Mouse (Mus musculus) Muller cell, postnatal 12 days (primary cell): ENCODE data around the gene Psmb10.
"Not testable (repeated sequence)": the region's sequence is repeated elsewhere in the genome, so short reads cannot be mapped to it uniquely, and the experiment has no call there.

Experiments used
- DNase-seq: peaks from one replicate; pipeline ENCODE4 v3.0.0-alpha.2; 2015; ENCODE audit errors: inconsistent ontology term

Gene Psmb10

DNA sequence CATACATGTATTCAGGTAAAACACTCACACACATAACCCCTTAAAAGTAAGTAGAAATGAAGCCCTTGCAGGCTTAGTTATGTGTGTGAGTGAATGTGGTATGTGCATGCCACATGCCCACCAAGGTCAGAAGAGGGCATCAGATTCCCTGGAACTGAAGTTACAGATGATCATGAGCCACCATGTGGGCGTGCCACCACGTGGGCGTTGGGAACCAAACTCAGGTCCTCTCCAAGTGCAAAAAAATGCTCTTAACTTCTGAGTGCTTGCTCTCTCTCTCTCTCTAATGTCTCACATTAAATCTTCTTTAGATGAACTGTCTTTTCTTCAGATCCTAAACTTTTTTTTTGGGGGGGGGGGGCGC is at the start of gene Psmb10:
TSS of gene Psmb10 (minus strand) at position 139 of the 364 bp plus-strand sequence.
- no peak for DNase-seq

DNA sequence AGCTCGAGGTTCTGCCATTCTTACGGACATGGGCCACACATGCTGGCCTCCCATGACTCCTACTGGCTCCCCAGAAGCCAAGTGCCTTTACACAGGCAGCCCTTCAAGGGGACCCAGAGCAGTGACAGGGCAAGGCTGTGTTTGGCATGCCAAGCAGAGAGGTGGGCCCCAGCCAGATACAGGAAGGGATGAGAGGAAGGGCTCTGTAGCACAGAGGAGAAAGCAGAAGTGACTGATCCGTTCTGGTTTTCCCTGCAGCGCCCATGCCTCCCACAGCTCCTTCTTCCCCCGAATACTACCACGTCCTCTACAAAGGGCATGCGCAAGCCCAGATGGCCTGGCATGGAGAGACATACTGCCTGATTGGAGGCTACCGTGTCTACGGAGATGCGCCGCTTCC is 45.2 kb upstream of the Psmb10 start:
- not testable (repeated sequence) for DNase-seq

DNA sequence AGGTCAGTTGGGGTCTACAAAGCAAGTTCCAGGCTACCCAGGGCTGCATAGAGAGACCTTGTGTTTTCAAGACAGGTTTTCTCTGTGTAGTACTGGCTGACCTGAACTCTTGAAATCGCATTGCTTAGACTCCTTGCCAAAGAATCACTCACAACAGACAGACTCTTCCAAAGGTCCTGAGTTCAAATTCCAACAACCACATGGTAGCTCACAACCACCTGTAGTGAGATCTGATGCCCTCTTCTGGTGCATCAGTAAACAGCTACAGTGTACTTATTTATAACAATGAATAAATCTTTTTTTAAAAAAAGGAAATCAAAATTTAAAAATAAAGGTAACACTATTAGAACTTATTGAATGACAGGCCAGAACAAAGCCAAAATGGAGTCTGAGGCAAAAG is 42.9 kb upstream of the Psmb10 start:
- DNase-seq: no peak

DNA sequence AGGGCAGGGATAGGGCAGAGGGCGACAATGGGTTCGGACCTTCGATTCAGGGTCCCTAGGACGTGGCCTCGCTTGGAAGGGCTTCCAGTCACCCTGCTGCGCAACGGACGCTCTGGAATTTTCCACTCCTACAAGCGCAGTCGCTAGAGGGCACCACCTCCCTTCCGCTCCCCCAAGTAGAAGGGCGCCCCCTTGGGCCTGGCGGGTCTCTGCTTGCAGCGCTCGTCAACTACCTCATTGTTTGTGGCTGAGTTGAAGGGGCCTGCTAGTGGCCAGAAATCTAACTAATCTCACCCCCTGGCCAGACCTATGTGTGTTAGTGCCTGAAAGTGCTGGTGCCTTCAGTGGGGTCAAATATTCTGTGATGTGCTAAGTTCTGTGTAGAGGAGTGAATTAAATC is 41.1 kb upstream of the Psmb10 start, which contains the start of gene Dpep3:
TSS of gene Dpep3 (minus strand) at position 105 of the 400 bp plus-strand sequence.
- DNase-seq: no peak

DNA sequence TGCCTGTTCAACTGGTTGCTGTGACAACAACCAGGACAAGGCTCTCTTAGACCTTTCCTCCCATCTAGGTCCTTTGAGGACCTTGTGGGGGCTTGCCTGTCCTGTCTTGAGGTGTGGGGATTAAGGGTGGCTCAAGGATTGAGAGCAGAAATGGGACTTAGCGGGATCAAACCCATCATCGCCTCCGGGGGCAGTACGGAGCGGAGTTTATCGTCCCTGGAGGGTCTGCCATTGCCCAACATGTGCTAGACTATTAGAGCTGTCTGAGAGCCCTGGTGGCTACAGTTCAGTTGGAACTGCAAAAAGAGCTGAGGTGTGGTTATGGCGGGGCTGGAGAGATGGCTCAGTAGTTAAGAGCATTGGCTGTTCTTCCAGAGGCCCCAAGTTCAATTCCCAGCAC is 37.1 kb upstream of the Psmb10 start:
- no peak for DNase-seq

DNA sequence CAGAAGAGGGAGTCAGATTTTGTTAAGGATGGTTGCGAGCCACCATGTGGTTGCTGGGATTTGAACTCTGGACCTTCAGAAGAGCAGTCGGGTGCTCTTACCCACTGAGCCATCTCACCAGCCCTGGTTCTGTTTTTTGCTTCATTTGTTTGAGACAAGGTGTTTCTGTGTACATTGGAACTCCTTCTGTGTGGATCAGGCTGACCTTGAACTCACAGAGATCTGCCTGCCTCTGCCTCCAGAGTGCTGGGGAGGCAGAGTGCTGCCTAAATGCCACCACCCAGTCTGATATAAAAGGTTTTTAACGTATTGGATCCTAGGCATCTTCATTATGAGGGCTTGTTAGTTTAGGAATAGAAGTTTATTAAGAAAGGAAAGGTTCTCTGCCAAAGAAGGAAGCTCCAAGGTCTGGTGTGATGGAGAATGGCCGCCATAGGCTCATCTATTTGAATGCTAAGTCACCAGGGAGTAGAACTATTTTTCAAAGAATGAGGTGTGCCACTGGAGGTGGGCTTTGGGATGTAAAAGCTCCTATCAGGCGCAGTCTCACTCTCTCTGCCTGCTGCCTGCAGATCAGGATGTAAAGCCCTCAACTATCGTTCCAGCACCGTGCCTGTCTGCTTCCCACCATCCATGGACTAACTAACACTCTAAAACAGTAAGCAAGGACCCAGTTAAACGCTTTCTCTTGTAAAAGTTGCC is 32.9 kb upstream of the Psmb10 start:
- no peak for DNase-seq

DNA sequence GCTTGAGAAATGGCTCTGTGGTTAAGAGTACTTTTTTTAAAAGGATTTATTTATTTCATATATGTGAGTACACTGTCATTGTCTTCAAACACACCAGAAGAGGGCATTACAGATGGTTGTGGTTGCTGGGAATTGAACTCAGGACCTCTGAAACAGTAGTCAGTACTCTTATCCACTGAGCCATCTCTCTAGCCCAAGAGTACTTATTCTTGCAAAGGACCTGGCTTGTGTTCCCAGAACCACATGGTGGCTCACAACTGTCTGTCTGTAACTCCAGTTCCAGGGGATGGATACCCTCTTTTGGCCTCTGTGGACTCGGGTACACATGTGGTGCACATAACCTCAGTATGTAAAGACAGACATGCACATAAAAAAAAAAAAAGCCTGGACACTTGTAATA is 31.1 kb upstream of the Psmb10 start:
- DNase-seq: no peak

DNA sequence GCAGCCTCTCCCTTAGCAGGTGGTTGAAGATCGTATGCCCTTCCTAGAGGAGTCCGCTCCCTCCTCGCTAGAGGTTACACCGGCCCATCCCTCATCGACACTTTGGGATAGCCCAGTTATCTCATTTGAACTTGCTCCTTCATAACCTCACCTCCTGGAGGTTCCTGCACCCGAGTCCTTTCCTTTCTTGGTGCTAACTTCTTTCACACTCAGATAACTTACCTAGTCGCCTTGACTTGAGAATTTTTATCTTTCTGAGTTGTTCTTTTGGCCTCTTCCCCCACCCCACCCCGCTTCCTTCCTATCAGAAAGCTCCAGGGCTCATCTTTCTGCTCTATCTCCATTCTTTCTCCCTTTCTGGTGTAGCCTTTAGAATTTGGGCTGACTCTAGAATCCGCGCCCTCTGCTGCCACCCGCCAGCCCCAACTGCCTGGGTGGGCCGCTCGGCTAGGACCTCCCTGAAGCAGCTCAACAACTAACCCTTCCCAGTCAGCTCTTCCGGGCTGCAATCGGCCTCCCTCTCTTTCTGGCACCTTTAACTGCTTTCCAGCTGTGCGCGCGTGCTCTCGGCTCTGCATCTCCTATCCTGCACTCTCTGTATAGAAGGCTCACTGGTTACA is 28.6 kb upstream of the Psmb10 start:
- peak; percentile 31 for DNase-seq

DNA sequence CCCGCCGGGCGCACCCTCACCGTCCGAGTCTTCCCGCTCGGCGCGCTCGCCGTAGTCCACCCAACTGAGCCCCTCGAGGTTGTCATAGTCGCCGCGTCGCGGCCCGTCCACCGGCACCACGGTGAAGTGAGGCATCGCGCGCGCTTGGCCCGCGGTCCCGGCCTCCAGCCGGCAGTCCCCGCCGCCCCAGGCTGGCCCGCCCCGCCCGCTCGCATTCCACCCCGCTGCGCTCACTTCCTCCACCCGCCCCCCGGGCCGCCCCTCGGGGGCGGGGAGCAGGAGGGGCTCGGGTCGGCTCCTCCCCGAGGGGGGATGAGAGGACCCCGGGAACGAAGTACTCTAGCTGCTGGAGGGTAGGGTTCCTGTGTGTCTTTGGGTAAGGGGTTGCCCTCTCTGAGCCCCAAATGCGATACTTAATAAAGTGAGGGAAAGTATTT is 27.7 kb upstream of the Psmb10 start, which contains the start of gene Slc12a4:
TSS of gene Slc12a4 (minus strand) at position 193 of the 437 bp plus-strand sequence.
- DNase-seq: peak; percentile 95

DNA sequence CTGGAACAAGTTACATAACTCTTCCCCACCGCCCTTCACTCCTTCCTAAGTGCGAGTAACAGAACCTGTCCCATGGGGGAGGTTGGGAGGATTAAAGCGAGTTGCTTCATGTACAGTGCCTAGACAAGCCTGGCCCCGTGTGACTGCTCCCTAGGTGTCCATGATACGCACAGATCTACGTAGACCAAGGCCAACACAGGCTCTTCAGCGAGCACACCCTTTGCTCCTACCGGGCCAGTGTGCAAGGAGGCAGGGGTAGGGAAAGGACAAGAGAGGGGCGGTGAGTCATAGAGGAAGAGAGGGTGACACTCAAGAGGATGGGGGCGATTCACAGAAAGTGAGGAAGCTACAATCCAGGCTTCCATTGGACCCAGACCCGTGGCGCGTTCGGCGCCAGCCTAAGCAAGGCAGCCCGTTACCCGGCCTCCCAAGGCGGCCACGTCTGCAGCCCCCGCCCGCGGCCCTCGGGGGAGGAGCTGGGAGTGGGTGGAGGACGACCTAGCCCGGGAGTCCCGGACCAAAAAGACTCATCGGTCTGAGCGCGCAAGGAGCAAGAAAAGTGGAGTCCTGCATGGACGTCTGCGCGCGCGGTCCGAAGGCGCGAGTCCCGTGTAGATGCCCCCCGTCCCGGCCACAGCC is 27.1 kb upstream of the Psmb10 start:
- peak; percentile 80 for DNase-seq

DNA sequence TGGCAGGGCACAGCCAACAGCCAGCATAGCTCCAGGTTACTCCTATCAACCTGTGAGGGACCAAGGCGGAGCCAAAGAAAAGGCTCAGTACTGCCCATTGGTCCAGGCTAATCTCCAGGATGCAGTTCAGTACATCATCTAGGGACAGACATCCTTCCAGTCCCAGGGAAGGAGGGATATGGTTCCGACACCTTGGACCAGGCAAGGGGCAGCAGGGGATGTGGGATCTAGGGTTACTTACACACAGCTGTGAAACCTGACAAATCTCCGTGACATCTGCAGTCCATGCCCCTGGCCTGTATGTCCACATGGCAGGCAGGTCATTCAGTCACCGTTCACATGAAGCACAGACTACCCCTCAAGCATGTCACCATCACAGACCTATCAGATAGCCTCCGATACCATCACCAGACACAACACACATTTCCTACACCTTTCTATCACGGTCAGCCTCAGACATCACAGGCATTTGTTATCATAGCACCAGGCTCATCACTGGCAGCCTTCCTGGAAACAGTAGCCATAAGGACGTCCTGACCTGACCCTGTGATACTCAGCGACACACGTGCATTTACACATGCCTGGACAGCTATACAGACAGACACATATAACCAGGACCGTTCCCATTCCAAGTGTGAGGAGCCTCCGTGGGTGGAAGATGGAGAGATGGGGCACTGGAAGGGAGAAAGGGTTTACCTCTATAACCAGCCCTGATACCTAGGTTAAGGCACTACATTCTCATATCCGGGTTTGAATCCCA is 26.4 kb upstream of the Psmb10 start:
- DNase-seq: no peak

DNA sequence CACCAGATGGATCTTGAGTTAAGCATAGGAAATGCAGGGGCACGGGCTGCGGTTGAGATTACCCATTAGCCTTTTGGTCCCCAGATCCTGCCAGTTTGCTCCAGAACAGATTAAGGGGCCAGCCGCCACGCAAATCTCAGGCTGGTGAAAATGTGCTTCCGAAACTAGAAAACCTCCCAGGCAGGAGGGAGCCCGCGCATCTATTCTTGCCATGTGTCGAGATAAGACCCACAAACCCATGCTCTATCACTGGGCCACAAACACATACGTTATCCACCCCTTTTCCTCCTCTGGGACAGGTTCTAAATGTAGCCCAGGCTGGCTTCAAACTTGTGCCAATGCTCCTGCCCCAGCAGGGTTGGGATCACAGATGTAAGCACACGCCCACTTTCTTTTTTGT is 23.3 kb upstream of the Psmb10 start:
- DNase-seq: no peak

DNA sequence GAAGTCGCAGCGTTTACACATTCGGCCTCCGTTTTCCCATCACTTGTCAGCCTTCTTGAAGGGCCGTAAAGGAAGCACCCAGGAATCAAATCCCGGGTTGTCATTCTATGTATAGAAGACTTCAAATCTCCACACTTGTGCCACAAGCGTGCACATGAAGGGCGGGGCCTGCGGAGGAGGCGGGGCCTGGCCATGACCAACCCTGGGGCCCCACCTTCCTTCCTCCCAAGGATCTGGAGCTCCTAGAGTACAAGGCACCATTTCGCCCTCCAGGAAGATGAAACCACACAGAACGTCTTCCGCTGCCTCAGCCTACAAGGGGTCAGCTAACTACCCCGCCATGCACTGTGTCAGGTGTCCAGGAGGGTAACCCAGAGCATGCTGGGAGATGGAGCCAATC is 22.9 kb upstream of the Psmb10 start:
- no peak for DNase-seq

DNA sequence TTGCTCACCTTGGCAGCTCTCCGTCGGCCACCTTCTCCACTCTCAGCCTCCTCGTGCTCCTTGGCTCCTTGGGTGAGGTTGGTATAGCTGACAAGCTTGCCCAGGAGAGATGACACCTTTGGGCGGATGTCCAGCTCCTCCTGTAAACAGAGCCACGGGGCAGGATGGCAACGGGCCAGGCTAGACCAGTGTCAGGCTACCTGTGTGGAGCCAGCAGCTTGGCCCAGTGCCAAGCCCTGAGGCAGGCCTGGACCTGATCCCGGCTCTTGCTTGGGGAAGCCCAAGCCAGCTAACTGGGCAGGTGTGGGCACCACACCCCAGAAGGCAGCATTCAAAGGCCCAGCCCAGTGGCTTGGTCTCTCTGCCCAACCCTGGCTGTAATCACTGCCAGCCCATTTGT is 21.1 kb upstream of the Psmb10 start:
- no peak for DNase-seq

DNA sequence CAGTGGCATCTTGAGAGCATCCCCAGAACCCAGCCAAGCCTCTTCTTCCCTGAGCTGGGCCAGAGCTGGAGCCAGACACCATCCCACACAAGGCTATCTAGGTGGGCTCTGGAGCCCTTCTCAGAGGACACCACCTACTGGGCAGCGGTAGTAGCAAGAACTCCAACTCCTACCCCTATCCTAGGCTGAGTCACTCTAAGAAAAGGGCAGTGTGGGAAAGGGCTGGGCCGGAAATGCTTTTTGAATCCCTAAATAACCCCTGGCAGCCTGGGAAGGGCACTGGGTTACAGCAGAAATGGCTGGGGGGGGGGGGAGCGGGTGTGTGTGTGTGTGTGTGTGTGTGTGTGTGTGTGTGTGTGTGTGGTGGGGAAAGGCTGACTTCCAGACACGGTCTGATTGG is 19.6 kb upstream of the Psmb10 start:
- no peak for DNase-seq

DNA sequence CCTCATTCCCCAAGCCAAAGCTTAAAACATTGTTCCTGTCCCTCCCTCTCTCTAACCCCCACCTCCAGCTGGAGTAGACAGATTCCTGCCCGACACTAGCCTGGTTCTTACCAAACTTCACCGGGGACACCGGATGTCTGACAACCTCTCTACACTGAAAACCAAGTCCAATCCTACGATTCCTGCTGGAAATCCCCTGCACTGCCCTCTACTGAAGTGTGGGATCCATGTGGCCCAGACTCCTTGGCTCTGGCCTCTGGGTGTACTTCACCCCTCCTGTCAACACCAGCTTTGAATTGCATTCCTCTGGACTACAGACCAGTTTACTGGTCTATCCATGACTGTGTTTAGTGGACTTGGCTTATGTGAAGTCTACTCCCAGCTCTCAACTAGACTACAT is 18.3 kb upstream of the Psmb10 start:
- DNase-seq: no peak

DNA sequence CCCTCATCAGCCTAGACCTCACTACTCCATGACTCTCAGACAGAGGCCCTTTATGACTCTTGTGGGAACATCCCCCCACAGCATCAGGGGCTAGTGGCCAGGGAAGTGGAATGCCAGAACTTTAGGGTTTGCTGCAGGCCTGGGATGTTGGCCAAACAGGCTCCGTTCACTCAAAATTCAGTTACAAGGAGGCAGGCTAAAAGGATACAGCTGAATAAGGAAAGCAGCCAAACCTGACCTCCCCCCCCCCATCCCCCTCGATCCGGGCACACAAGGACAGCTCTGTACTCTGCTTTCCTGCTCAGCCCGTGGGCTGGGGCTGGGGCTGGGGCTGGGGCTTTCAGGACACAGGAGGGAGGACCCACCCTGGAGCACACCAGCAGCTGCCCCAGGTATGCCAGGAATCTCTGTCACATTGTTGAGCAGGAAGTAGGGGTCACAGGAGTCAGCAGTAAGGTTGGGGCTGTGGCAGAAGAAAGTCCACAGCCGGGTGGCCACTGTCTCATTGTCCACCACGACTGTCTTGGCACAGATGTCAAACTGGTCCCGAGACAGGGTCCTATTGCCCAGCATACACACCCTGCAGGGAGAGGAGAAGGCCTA is 12.9 kb upstream of the Psmb10 start:
- peak; percentile 100 for DNase-seq

DNA sequence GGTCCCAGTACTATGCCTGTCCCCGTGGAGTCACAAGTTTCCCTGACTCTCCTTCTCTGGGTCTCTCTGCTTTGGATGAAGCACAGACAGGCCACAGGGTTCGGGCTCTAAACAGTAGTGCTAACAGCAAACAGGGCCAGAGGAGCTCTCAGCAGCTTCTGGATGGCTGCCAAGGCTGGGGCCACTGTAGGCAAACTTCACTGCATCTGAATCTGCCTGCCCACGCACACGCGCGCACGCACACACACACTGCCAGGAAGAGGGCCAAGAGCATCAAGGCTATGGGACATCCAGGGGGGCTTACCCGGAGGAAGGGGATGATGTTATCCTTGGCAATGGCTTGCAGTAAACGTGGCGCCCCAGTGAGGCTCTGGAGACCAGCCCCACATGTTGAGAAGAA is 11.1 kb upstream of the Psmb10 start:
- peak; percentile 81 for DNase-seq

DNA sequence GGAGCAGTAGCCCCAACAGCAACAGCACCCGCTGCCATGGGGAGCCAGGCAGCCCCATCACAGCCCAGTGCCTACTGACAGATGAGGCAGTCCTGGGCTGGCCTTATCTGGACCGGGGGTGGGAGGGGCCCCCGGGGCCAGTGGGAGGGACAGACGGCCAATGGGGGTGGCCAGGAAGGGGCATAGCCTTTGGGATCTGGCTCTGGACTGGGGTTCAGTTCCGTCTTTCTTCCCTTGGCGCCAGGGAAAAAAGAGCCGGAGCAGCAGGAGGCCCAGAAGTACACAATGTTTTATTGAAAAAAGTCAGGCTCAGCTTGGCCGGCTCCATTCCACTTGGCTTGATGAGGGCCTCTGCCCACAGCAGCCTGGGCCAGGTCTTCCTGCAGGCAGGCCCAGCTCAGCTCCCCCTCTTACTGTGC is 5.1 kb upstream of the Psmb10 start, which contains the start of gene Lcat:
TSS of gene Lcat (minus strand) at position 62 of the 419 bp plus-strand sequence.
- peak; percentile 69 for DNase-seq

DNA sequence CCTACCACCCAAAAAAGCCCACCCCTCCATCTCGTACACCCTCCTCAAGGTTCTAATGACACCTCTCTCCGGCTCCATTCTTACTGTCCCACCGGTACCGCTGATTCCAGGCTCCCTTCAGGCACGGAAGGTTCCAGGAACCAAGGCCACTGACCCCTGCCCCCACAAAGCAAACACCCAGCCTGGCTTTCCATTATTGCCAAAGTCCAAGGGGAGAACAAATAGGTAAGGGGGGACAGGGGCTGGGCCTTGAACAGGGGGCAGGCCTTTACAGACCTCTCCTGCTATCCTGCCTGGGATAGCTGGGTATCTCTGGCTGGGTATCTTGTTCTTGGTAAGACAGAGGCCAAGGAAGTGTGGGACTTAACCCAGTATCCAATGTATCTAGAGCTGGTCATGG is 4.3 kb upstream of the Psmb10 start:
- no peak for DNase-seq

DNA sequence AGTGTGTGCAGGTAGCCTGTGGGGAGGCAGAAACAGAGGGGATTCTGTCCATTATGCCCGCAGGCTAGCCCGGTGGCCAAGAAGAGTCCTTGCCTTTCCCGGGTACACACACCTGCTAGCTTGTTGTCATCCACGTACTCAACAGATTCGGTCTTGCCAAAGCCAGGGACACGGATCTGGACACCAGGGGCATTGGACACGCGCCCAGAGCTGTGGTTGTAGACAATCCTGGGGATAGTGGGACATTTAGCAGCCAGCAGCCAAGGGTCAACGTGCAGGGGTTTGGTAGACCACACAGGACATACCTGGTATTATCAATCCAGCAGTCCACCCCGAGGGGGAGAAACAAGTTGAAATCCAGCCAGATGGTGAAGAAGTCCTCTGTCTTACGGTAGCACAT is 3.8 kb upstream of the Psmb10 start:
- no peak for DNase-seq
